Mouse (Mus musculus) ovary, postnatal 14 days (tissue): ENCODE data around the gene Dpp4.

Experiments
- DNase-seq: peaks from one replicate; pipeline ENCODE4 v3.0.0; 2022; ENCODE audit warnings: low spot score

Dpp4 gene

DNA sequence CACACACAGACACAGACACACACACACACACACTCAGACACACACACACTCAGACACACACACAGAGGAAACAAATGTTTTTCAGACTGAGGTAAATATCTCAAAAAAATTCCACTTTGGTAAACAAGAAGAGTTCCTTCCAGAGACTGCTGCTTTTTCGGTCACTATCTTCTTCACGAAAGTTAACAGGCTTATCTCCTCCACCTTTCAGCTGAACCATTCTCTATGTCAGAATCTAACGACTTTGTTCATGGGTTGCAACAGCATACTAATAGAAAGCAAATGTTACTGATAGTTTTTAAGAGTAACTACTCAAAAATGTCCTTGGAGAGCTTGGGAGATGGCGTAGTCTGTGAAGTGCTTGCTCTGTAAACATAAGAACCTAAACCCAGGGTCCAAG, 124.5 kb downstream of the Dpp4 start:
- DNase-seq, result no peak

DNA sequence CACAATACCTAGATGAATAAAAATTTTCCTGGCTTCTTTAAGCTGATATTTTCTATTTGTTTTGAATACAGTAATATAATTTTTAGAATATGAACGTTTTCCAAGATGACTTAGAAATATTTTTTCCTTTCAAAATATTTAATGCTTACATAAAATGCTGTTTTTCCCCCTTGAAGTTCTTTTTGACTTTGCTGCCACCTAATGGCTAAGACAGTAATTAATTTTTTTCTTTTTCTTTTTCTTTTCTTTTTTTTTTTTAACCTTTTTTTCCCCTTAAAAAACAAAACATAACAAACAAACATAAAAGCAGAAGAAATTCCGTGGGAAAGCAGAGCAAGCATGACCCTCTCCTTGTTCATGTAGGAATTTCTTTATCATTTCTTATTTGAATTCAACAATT, 126.2 kb downstream of the Dpp4 start:
- DNase-seq, result no peak

DNA sequence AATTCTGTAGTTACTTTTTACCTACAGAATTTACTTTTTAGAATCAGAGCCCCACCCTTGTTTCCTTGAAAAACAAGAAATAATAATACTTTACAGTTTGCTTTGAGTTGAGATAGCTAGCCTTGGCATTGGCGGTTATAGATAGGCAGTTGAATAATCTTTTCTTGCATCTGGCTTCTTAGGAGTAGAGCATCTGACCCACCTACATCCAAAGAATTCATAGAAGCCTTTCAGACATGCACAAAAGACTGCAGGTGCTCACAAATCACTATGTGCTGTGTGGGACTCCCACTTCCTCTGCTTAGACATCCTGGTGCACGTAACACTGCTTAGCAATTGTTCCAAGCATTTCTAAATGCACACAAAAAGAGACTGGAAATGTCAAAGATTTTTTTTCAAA, 127.0 kb downstream of the Dpp4 start:
- no peak for DNase-seq
